Mouse (Mus musculus): Measurements from ENCODE around the gene Rarres1.

Gene Rarres1

GRCm38 (mm10) chr3:67515274-67515801 lies at the start of gene Rarres1:
Rarres1 (minus strand) TSS chr3:67515523.
- DNase-seq (ENCODE audit: low read depth, low spot score): peak; percentile 1

- DNase-seq (ENCODE audit: low read depth, low spot score): no peak
Measured at GRCm38 (mm10) chr3:67564731-67565357, 49.5 kb upstream of the Rarres1 start.

- no peak for DNase-seq (ENCODE audit: low read depth, low spot score)
Measured at GRCm38 (mm10) chr3:67557718-67558354, 42.5 kb upstream of the Rarres1 start.

GRCm38 (mm10) chr3:67557200-67557651 lies 41.9 kb upstream of the Rarres1 start:
- DNase-seq (ENCODE audit: low read depth, low spot score): peak; percentile 24

- no peak for DNase-seq (ENCODE audit: low read depth, low spot score)
Measured at GRCm38 (mm10) chr3:67555211-67555610, 39.9 kb upstream of the Rarres1 start.

- DNase-seq (ENCODE audit: low read depth, low spot score): no peak
Measured at GRCm38 (mm10) chr3:67553927-67554448, 38.7 kb upstream of the Rarres1 start.

- no peak for DNase-seq (ENCODE audit: low read depth, low spot score)
Measured at GRCm38 (mm10) chr3:67553281-67553680, 38.0 kb upstream of the Rarres1 start.

GRCm38 (mm10) chr3:67551193-67551592 lies 35.9 kb upstream of the Rarres1 start:
- DNase-seq (ENCODE audit: low read depth, low spot score): no peak

- DNase-seq (ENCODE audit: low read depth, low spot score): no peak
Measured at GRCm38 (mm10) chr3:67543630-67544029, 28.3 kb upstream of the Rarres1 start.

GRCm38 (mm10) chr3:67524768-67525167 lies 9.4 kb upstream of the Rarres1 start:
- DNase-seq (ENCODE audit: low read depth, low spot score): no peak

GRCm38 (mm10) chr3:67522709-67523108 lies 7.4 kb upstream of the Rarres1 start:
- DNase-seq (ENCODE audit: low read depth, low spot score): no peak

- no peak for DNase-seq (ENCODE audit: low read depth, low spot score)
Measured at GRCm38 (mm10) chr3:67520568-67521143, 5.3 kb upstream of the Rarres1 start.

GRCm38 (mm10) chr3:67514801-67515273 lies 486 bp downstream of the Rarres1 start:
- no peak for DNase-seq (ENCODE audit: low read depth, low spot score)

GRCm38 (mm10) chr3:67512807-67513206 lies 2.5 kb downstream of the Rarres1 start:
- DNase-seq (ENCODE audit: low read depth, low spot score): peak; percentile 69

- no peak for DNase-seq (ENCODE audit: low read depth, low spot score)
Measured at GRCm38 (mm10) chr3:67508216-67508892, 7.0 kb downstream of the Rarres1 start.

GRCm38 (mm10) chr3:67505286-67505685 lies 10.0 kb downstream of the Rarres1 start:
- no peak for DNase-seq (ENCODE audit: low read depth, low spot score)

GRCm38 (mm10) chr3:67503878-67504277 lies 11.4 kb downstream of the Rarres1 start:
- no peak for DNase-seq (ENCODE audit: low read depth, low spot score)

GRCm38 (mm10) chr3:67499406-67499791 lies 15.9 kb downstream of the Rarres1 start:
- DNase-seq (ENCODE audit: low read depth, low spot score): no peak

GRCm38 (mm10) chr3:67498773-67499405 lies 16.4 kb downstream of the Rarres1 start:
- no peak for DNase-seq (ENCODE audit: low read depth, low spot score)

GRCm38 (mm10) chr3:67497998-67498397 lies 17.3 kb downstream of the Rarres1 start:
- DNase-seq (ENCODE audit: low read depth, low spot score): no peak

- DNase-seq (ENCODE audit: low read depth, low spot score): no peak
Measured at GRCm38 (mm10) chr3:67496310-67496709, 19.0 kb downstream of the Rarres1 start.
